In genomic region chr17:7656503-7656902, GRCm38 (mm10) we compare ENCODE assay signal across 13 mouse cellular contexts.
A peak's percentile ranks its signal among the peaks of the same experiment; 100 is the strongest.
DNase-seq lines count a peak whose midpoint lies in the region; ATAC-seq and TF ChIP-seq lines count a peak whose summit lies in the region.
"Had no signal": no experiment of that assay in that cellular context is flagged by ENCODE, and none has a peak within 500 bp of the region (broad histone marks: within the 10 kb centered on the region; RNA-seq: fewer than 3 reads in every experiment).

No protein-coding gene starts in this region.

- H3K27me3 ChIP-seq in forebrain, postnatal 0 days (ENCODE audit: insufficient read depth, low read length) = no peaks in the 10 kb centered on the region
- no peaks in the 10 kb centered on the region for H3K27me3 ChIP-seq in forebrain, embryonic 13.5 days
- no peaks in the 10 kb centered on the region for H3K27me3 ChIP-seq in kidney, embryonic 15.5 days
- H3K27me3 ChIP-seq: midbrain, embryonic 15.5 days had no signal

- no peaks in the 10 kb centered on the region for H3K9me3 ChIP-seq in forebrain, postnatal 0 days (ENCODE audit: low read length)
- no peaks in the 10 kb centered on the region for H3K9me3 ChIP-seq in forebrain, embryonic 13.5 days (replicated peaks)
- H3K9me3 ChIP-seq in kidney, embryonic 15.5 days (replicated peaks) = no peaks in the 10 kb centered on the region
- H3K9me3 ChIP-seq: midbrain, embryonic 15.5 days had no signal

- no peaks in the 10 kb centered on the region for H3K36me3 ChIP-seq in forebrain, postnatal 0 days (ENCODE audit: insufficient read depth)
- H3K36me3 ChIP-seq in forebrain, embryonic 13.5 days (ENCODE audit: poor library complexity, severe bottlenecking) = no peaks in the 10 kb centered on the region
- no peaks in the 10 kb centered on the region for H3K36me3 ChIP-seq in kidney, embryonic 15.5 days
- H3K36me3 ChIP-seq: midbrain, embryonic 15.5 days had no signal

- no peak for ATAC-seq in forebrain, postnatal 0 days
- no peak for ATAC-seq in forebrain, embryonic 13.5 days
- ATAC-seq in kidney, embryonic 15.5 days (replicated peaks; ENCODE audit: low FRiP score) = no peak
- ATAC-seq: midbrain, embryonic 15.5 days had no signal

- no peaks in the 10 kb centered on the region for H3K4me1 ChIP-seq in forebrain, postnatal 0 days (ENCODE audit: insufficient read depth)
- H3K4me1 ChIP-seq in forebrain, embryonic 13.5 days = no peaks in the 10 kb centered on the region
- H3K4me1 ChIP-seq in lung, adult 2 months (ENCODE audit: control insufficient read depth, insufficient read depth, low read length) = no peaks in the 10 kb centered on the region
- H3K4me1 ChIP-seq in kidney, embryonic 15.5 days = no peaks in the 10 kb centered on the region
- H3K4me1 ChIP-seq: midbrain, embryonic 15.5 days had no signal

- no peak overlapping the region for H3K4me3 ChIP-seq in forebrain, postnatal 0 days (ENCODE audit: low read depth, low read length)
- H3K4me3 ChIP-seq in forebrain, embryonic 13.5 days = no peak overlapping the region
- H3K4me3 ChIP-seq in lung, adult 2 months (replicated peaks; ENCODE audit: extremely low read depth, low read depth, low read length) = no peak overlapping the region
- H3K4me3 ChIP-seq in kidney, embryonic 15.5 days (replicated peaks) = no peak overlapping the region
- H3K4me3 ChIP-seq: midbrain, embryonic 15.5 days had no signal

- no peak for DNase-seq in forebrain, postnatal 0 days
- DNase-seq in lung, postnatal 10 days = peak; percentile 45
- no peak for DNase-seq in lung, adult 2 months
- peak; percentile 13 for DNase-seq in WW6 (ENCODE audit: low read depth, low spot score)
- peak; percentile 29 for DNase-seq in retina, postnatal 1 day
- no peak for DNase-seq in urinary bladder, adult 2 months (ENCODE audit: low spot score)
- DNase-seq: adrenal gland, postnatal 25 days; cerebellum, adult 18-20 months; kidney, adult 18-20 months; liver had no signal

- no peak overlapping the region for H3K4me2 ChIP-seq in forebrain, postnatal 0 days (ENCODE audit: low read depth)
- no peak overlapping the region for H3K4me2 ChIP-seq in forebrain, embryonic 13.5 days
- no peak overlapping the region for H3K4me2 ChIP-seq in kidney, embryonic 15.5 days
- H3K4me2 ChIP-seq: midbrain, embryonic 15.5 days had no signal

- TF ChIP-seq POLR2A in lung, adult 2 months (IDR thresholded peaks at IDR 0.05; ENCODE audit: borderline replicate concordance, extremely low read depth, low read depth, low read length) = no peak

- H3K27ac ChIP-seq in forebrain, postnatal 0 days (ENCODE audit: low read depth, low read length) = no peak overlapping the region
- no peak overlapping the region for H3K27ac ChIP-seq in forebrain, embryonic 13.5 days
- H3K27ac ChIP-seq in kidney, embryonic 15.5 days = no peak overlapping the region
- H3K27ac ChIP-seq: midbrain, embryonic 15.5 days had no signal

- TF ChIP-seq CTCF in forebrain, postnatal 0 days (IDR thresholded peaks at IDR 0.05; ENCODE audit: low read depth) = peak; percentile 40
- TF ChIP-seq CTCF in lung, adult 2 months (IDR thresholded peaks at IDR 0.05; ENCODE audit: insufficient read depth, low read length) = no peak

- H3K9ac ChIP-seq in forebrain, postnatal 0 days = no peak overlapping the region
- no peak overlapping the region for H3K9ac ChIP-seq in forebrain, embryonic 13.5 days
- H3K9ac ChIP-seq in kidney, embryonic 15.5 days = no peak overlapping the region
- H3K9ac ChIP-seq: midbrain, embryonic 15.5 days had no signal

- WGBS in forebrain, postnatal 0 days = 66% methylated on average over 1 of the region's 1 CpGs
- 65% methylated on average over 1 of the region's 1 CpGs for WGBS in forebrain, embryonic 13.5 days
- 57% methylated on average over 1 of the region's 1 CpGs for WGBS in lung, adult 2 months
- WGBS in kidney, embryonic 15.5 days = 63% methylated on average over 1 of the region's 1 CpGs

Comparison
In these comparisons a context has a peak if more than half of its experiments do, and no peak if none do; other contexts are left out.
1. DNase-seq: peak in lung, postnatal 10 days (single experiment), WW6 (single experiment) and retina, postnatal 1 day (single experiment); none in forebrain, postnatal 0 days (single experiment), lung, adult 2 months (single experiment) and urinary bladder, adult 2 months (single experiment).